26 mouse cellular contexts compared by ENCODE assay signal in the genomic region with DNA sequence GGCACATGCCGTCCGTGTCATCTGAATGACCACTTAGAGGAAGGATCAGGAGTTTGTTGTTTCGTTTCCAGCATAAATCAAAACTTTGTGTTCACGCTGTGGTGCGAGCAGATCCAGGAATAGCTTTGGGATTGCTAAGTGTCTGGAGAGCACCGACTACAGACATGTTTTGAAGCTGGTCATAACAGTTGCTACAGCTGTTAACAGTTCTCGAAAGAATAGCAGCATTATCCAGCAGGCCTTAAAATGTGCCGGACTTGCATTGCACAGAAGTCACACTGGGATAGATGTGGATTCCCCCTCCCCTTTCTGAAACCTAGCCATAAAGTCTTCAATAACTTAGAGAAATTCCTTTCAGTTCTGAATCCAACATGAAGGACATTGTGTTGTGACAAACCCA. TPM values are rescaled to one million over a fixed set of nuclear protein-coding genes. Genes with fewer than 3 reads are reported as not detected.
DNase-seq lines count a peak whose midpoint lies in the region; ATAC-seq and TF ChIP-seq lines count a peak whose summit lies in the region.
"Had no signal": no experiment of that assay in that cellular context is flagged by ENCODE, and none has a peak within 500 bp of the region (broad histone marks: within the 10 kb centered on the region; RNA-seq: fewer than 3 reads in every experiment).

No protein-coding gene starts in this region.

- H3K9me3 ChIP-seq in heart, embryonic 12.5 days (replicated peaks) = no peaks in the 10 kb centered on the region
- H3K9me3 ChIP-seq in heart, postnatal 0 days (replicated peaks; ENCODE audit: control insufficient read depth, low read length) = no peaks in the 10 kb centered on the region
- H3K9me3 ChIP-seq: embryonic facial prominence, embryonic 12.5 days; forebrain, embryonic 10.5 days; hindbrain, embryonic 12.5 days had no signal

- no peak overlapping the region for H3K9ac ChIP-seq in heart, embryonic 12.5 days
- H3K9ac ChIP-seq in heart, postnatal 0 days (replicated peaks; ENCODE audit: low read depth, low read length) = no peak overlapping the region
- H3K9ac ChIP-seq: embryonic facial prominence, embryonic 12.5 days; hindbrain, embryonic 12.5 days had no signal

- no peaks in the 10 kb centered on the region for H3K27me3 ChIP-seq in heart, embryonic 12.5 days (replicated peaks)
- no peaks in the 10 kb centered on the region for H3K27me3 ChIP-seq in heart, postnatal 0 days (ENCODE audit: control insufficient read depth, insufficient read depth, low read length)
- no peaks in the 10 kb centered on the region for H3K27me3 ChIP-seq in testis, adult 2 months (ENCODE audit: control insufficient read depth, insufficient read depth, low read length)
- H3K27me3 ChIP-seq: CH12.LX; embryonic facial prominence, embryonic 12.5 days; hindbrain, embryonic 12.5 days; Patski had no signal

- intact Hi-C loops in heart, postnatal 14 days (cut with DNase I) = no loop called here

- 43% methylated on average over 8 of the region's 8 CpGs for WGBS in heart, embryonic 12.5 days
- 24% methylated on average over 8 of the region's 8 CpGs for WGBS in heart, postnatal 0 days

- TF ChIP-seq CTCF in heart, postnatal 0 days (IDR thresholded peaks at IDR 0.05; ENCODE audit: low read depth) = no peak
- no peak for TF ChIP-seq CTCF in testis, adult 2 months (IDR thresholded peaks at IDR 0.05; ENCODE audit: control insufficient read depth, insufficient read depth, insufficient replicate concordance, low read depth, low read length)
- TF ChIP-seq CTCF in layer of hippocampus, adult 2 months (conservative IDR thresholded peaks at IDR 0.05) = no peak

- 0 out of 2 replicates have a peak overlapping the region, but pooled peaks have one; percentile 31 for H3K4me2 ChIP-seq in heart, embryonic 12.5 days
- H3K4me2 ChIP-seq in heart, postnatal 0 days (ENCODE audit: low read depth, low read length) = no peak overlapping the region
- H3K4me2 ChIP-seq: embryonic facial prominence, embryonic 12.5 days; hindbrain, embryonic 12.5 days had no signal

- no peak for TF ChIP-seq POLR2A in testis, adult 2 months (IDR thresholded peaks at IDR 0.05; ENCODE audit: control insufficient read depth, low read depth, low read length)

- TF ChIP-seq EP300 in heart, postnatal 0 days (IDR thresholded peaks at IDR 0.05; ENCODE audit: low read depth) = no peak

- no peaks in the 10 kb centered on the region for H3K36me3 ChIP-seq in heart, embryonic 12.5 days
- no peaks in the 10 kb centered on the region for H3K36me3 ChIP-seq in heart, postnatal 0 days (replicated peaks; ENCODE audit: control insufficient read depth, insufficient read depth, low read length)
- no peaks in the 10 kb centered on the region for H3K36me3 ChIP-seq in testis, adult 2 months (ENCODE audit: control insufficient read depth, insufficient read depth, low read length)
- H3K36me3 ChIP-seq: embryonic facial prominence, embryonic 12.5 days; forebrain, embryonic 10.5 days; hindbrain, embryonic 12.5 days had no signal

- DNase-seq in heart, postnatal 14 days = no peak
- DNase-seq in heart, postnatal 0 days (ENCODE audit: low spot score) = peak; percentile 26
- no peak for DNase-seq in heart, adult 8-10 months (ENCODE audit: low spot score)
- no peak for DNase-seq in testis, postnatal 10 days (ENCODE audit: low spot score)
- DNase-seq in mesoderm, embryonic 11.5 days (ENCODE audit: low read depth, low spot score) = peak; percentile 7
- DNase-seq in layer of hippocampus, adult 2 months (ENCODE audit: low spot score in 2 of 2) = no peak
- DNase-seq: adrenal gland, postnatal 14 days; cerebellum, adult 18-20 months; cerebellum, adult 9-11 months; cerebellum, postnatal 36 days; gastrocnemius, adult 2 months; gastrocnemius, postnatal 25 days; heart, postnatal 4 days; kidney, adult 8-10 months had no signal

- no peak overlapping the region for H3K4me3 ChIP-seq in heart, embryonic 12.5 days
- no peak overlapping the region for H3K4me3 ChIP-seq in heart, postnatal 0 days (ENCODE audit: low read depth, low read length)
- H3K4me3 ChIP-seq in testis, adult 2 months (ENCODE audit: control insufficient read depth, low read depth, low read length) = peak overlapping the region; percentile 89; the same call in 1 of the 2 replicates
- H3K4me3 ChIP-seq in layer of hippocampus, adult 2 months = no peak overlapping the region
- H3K4me3 ChIP-seq: embryonic facial prominence, embryonic 12.5 days; forebrain, embryonic 10.5 days; gastrocnemius, adult 2 months; hindbrain, embryonic 12.5 days had no signal

- H3K27ac ChIP-seq in heart, embryonic 12.5 days (ENCODE audit: poor library complexity, severe bottlenecking) = no peak overlapping the region
- 0 out of 2 replicates have a peak overlapping the region, but pooled peaks have one; percentile 8 for H3K27ac ChIP-seq in heart, postnatal 0 days (ENCODE audit: low read depth)
- H3K27ac ChIP-seq in testis, adult 2 months (ENCODE audit: control insufficient read depth, insufficient read depth, low read depth, low read length) = no peak overlapping the region
- no peak overlapping the region for H3K27ac ChIP-seq in layer of hippocampus, adult 2 months
- H3K27ac ChIP-seq: embryonic facial prominence, embryonic 12.5 days; forebrain, embryonic 10.5 days; gastrocnemius, adult 2 months; hindbrain, embryonic 12.5 days had no signal

- peaks cover 15% of the 10 kb centered on the region for H3K4me1 ChIP-seq in heart, embryonic 12.5 days (replicated peaks)
- no peaks in the 10 kb centered on the region; the same call in 1 of the 2 replicates for H3K4me1 ChIP-seq in heart, postnatal 0 days (ENCODE audit: control insufficient read depth, insufficient read depth)
- no peaks in the 10 kb centered on the region for H3K4me1 ChIP-seq in testis, adult 2 months (ENCODE audit: control insufficient read depth, insufficient read depth, low read length)
- H3K4me1 ChIP-seq: embryonic facial prominence, embryonic 12.5 days; forebrain, embryonic 10.5 days; hindbrain, embryonic 12.5 days had no signal

- no peak for ATAC-seq in heart, embryonic 12.5 days (ENCODE audit: insufficient number of reproducible peaks, low FRiP score)
- ATAC-seq in heart, postnatal 0 days (ENCODE audit: insufficient read depth, low read depth) = peak; percentile 51
- ATAC-seq: activated CD4-positive, CD25-positive, alpha-beta regulatory T cell, adult 4 months; forebrain, embryonic 14.5 days; hindbrain, embryonic 16.5 days; inflammation-experienced regulatory T-cells, adult 6 months; intestine, postnatal 0 days; Patski had no signal

RNA-seq across cellular contexts. Expression of a gene that starts 24.6 kb away (rescaled TPM):
- 57.0 and 57.1 TPM in 2 replicates for polyA plus RNA-seq in heart, embryonic 12.5 days (2016; fragmentation: Nextera tagmentation; extraction: Ambion mirVana)
- 10 to 100 TPM; 18.7 to 19.5 TPM for total RNA-seq in heart, postnatal 14 days (2021)
- 28.9 and 33.4 TPM in 2 replicates for total RNA-seq in heart, postnatal 0 days (2014; rRNA removed; ENCODE audit: low replicate concordance)
- 29.9 and 30.6 TPM in 2 replicates for polyA plus RNA-seq in heart, postnatal 0 days (2015; fragmentation: Nextera tagmentation; extraction: Ambion mirVana)
- 10 to 100 TPM; 15.7 to 18.4 (median 17.0) TPM for total RNA-seq in heart, adult 8-10 months (2022)
- polyA plus RNA-seq in testis, adult 2 months (2012; rRNA removed) = 10.1 and 11.6 TPM in 2 replicates
- 10 to 100 TPM; 32.9 to 34.1 TPM for total RNA-seq in layer of hippocampus, adult 2 months (2021)

RNA-seq across cellular contexts. Expression of a gene that starts 38.0 kb away (rescaled TPM):
- polyA plus RNA-seq in heart, embryonic 12.5 days (2016; fragmentation: Nextera tagmentation; extraction: Ambion mirVana) = 0.88 and 0.99 TPM in 2 replicates
- 1 to 10 TPM in 1 of 2 experiments, under 1 TPM in 1; 0.73 to 1.8 TPM for total RNA-seq in heart, postnatal 14 days (2021)
- total RNA-seq in heart, postnatal 0 days (2014; rRNA removed; ENCODE audit: low replicate concordance) = 3.6 and 4.1 TPM in 2 replicates
- polyA plus RNA-seq in heart, postnatal 0 days (2015; fragmentation: Nextera tagmentation; extraction: Ambion mirVana) = 0.60 and 0.73 TPM in 2 replicates
- total RNA-seq in heart, adult 8-10 months (2022) = under 1 TPM; 0.19 to 0.98 (median 0.59) TPM
- 0.46 and 2.1 TPM in 2 replicates for polyA plus RNA-seq in testis, adult 2 months (2012; rRNA removed)
- 1 to 10 TPM; 1.7 to 2.2 TPM for total RNA-seq in layer of hippocampus, adult 2 months (2021)
- polyA plus RNA-seq: forebrain, embryonic 10.5 days had no signal

Comparison
In these comparisons a context has a peak if more than half of its experiments do, and no peak if none do; other contexts are left out.
1. DNase-seq: peak in heart, postnatal 0 days (single experiment) and mesoderm, embryonic 11.5 days (single experiment); none in heart, postnatal 14 days (0 of 2), heart, adult 8-10 months (single experiment), testis, postnatal 10 days (single experiment) and layer of hippocampus, adult 2 months (0 of 2).